Mouse (Mus musculus) regulatory T cell (primary cell): ENCODE results near the gene Nxph2.
"Not testable (repeated sequence)": the region's sequence is repeated elsewhere in the genome, so short reads cannot be mapped to it uniquely, and the experiment has no call there.

Experiments used
- in situ Hi-C: fragments of 300-600 bp; cut with MboI, MseI; formaldehyde crosslinking; loops from one replicate; pipeline ENCODE4 v1.15.1; 2025; ENCODE audit warnings: high pct_unique_total_duplicates

The Nxph2 gene

DNA sequence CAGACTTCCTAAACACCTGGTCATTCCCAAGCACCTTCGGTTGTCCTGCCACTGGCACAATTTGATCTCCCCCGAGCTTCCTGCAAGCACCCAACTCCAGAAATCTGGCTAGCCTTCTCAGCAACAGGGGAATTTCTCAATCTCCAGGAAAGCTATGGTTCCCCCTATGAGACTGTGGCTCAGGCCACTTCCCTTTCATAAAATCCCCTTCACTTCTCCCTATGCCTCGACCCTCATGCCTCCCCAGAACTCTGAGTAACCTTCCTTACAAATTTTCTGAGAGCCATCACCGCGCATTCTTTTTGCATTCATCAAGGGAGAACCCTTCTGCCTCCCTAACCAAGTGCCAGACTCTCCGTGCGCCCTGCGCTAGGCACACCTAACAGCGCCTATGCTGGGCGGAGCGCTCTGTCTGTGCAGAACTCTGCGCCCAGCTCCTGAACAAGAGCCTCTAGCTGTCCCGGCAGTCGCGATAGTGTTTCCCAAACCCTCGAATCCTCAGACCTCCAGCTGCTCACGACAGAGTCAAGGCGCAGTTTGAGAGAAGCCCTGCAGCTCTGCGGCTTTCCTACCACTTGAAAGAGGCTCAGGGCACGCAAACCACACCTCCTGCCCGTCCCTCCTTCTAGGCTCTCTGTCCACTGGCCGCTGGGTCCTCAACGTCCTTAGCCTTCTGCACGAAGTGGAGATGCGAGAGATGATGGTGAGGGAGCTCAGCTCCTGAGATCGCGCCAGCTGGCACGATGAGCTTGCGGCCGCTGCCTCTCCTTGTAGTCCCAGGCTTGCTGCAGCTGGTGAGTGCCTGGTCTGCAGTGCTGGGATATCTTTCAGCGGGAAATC lies at the start of gene Nxph2:
Gene Nxph2 (plus strand): TSS at position 501 of the 840 bp plus-strand sequence.
- in situ Hi-C loops = no loop called here

DNA sequence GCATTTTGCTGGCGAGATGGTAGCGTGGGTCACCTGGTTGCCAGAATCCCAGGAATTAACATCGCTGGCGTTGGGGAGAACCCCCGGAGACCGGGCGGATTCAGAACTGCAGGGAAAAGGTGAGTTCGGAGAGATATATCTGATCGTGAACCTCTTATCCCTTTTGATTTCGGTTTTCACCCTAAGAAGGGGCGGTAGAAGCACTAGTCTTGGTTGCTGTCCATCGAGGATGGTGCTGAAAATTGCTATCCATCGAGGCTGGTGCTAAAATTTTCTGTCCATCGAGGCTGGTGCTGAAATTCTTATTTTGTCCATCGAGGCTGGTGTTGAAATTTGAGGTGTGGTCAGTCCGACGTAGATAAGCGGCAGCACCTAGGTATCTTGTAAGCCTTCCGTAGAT lies 30.1 kb upstream of the Nxph2 start:
- in situ Hi-C loops = not testable (repeated sequence)

- in situ Hi-C loops = no loop called here
Observed at GRCm38 (mm10) chr2:23314869-23315268, 6.2 kb upstream of the Nxph2 start.
